Mouse (Mus musculus) olfactory bulb, adult 2 months (tissue): ENCODE results near the gene Slc25a20. TPM values are rescaled to one million over a fixed set of nuclear protein-coding genes. Genes with fewer than 3 reads are reported as not detected.
"Not testable (repeated sequence)": the region's sequence is repeated elsewhere in the genome, so short reads cannot be mapped to it uniquely, and the experiment has no call there.

Source experiments
- H3K27ac ChIP-seq: fragments of 200-500 bp; 2 replicates; pipeline ENCODE4 v1.5.1; 2012; ENCODE audit warnings: low read depth, low read length; ENCODE audit not compliant: insufficient read depth
- H3K4me1 ChIP-seq: fragments of 200-500 bp; 2 replicates; pipeline ENCODE4 v1.6.1; 2012; ENCODE audit warnings: low read length; ENCODE audit not compliant: control insufficient read depth, insufficient read depth
- H3K4me3 ChIP-seq: fragments of 200-500 bp; 2 replicates; pipeline ENCODE4 v1.5.1; 2012; ENCODE audit warnings: mild to moderate bottlenecking, low read depth, low read length, moderate library complexity; ENCODE audit not compliant: insufficient read depth
- CTCF ChIP-seq: fragments of 200-500 bp; IDR thresholded peaks from 2 replicates; pipeline ENCODE4 v1.5.1; 2012; ENCODE audit warnings: low read depth, mild to moderate bottlenecking, low read length, moderate library complexity; ENCODE audit not compliant: insufficient read depth
- POLR2A ChIP-seq: fragments of 200-500 bp; IDR thresholded peaks from 2 replicates; pipeline ENCODE4 v1.6.1; 2012; ENCODE audit warnings: mild to moderate bottlenecking, low read depth, low read length, moderate library complexity; ENCODE audit not compliant: insufficient read depth
- WGBS: fragments of 180-500 bp; shearing (Covaris S2); methylation state at CpG from one replicate; pipeline ENCODE4 v1.1.7; 2018; 5-methylcytosine and 5-hydroxymethylcytosine counted together
- polyA plus RNA-seq: library from polyadenylated mRNA; stranded (reverse); fragments of >200 nt; gene quantifications from 2 replicates; pipeline ENCODE4 v1.2.4, GENCODE M21; 2012; ENCODE audit warnings: low replicate concordance; ENCODE audit not compliant: missing spikeins, insufficient read depth, insufficient read length

Gene Slc25a20
- polyA plus RNA-seq, 1 experiment = not detected

GRCm38 (mm10) chr9:108639825-108640224 lies 22.1 kb upstream of the Slc25a20 start:
- Histone ChIP-seq H3K4me3 (no peak overlapping the region), H3K4me1 (no peaks in the 10 kb centered on the region), H3K27ac (no peak overlapping the region)
- WGBS = 84% methylated on average over 2 of the region's 2 CpGs
- TF ChIP-seq CTCF (no peak), POLR2A (no peak)

DNA sequence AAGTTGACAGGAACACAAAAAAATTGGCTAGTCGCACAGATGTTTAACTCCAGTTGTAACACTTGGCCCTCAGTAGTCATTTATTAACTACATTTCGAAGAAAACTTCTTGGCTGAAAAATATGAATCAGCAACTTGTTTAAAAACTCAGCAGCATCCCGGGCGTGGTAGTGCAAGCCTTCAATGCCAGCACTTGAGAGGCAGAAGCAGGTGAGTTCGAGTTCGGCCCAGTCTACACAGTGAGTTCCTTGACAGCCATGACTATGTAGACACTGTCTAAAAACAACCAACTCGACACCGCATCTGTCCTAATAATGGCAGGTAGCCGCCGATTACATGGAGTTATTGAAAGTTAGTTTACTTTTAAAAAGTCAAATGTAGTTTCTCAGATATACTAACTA lies 13.7 kb upstream of the Slc25a20 start:
- Histone ChIP-seq H3K27ac (no peak overlapping the region), H3K4me3 (peak overlapping the region; percentile 95), H3K4me1 (peaks cover 5% of the 10 kb centered on the region; the same call in 1 of the 2 replicates)
- 28% methylated on average over 10 of the region's 10 CpGs for WGBS
- TF ChIP-seq POLR2A = no peak
- no peak for TF ChIP-seq CTCF

- peak within 1 kb of the TSS; percentile 95 for H3K4me3 ChIP-seq
- H3K4me1 ChIP-seq = peaks cover 5% of the 10 kb centered on the region; the same call in 1 of the 2 replicates
- H3K27ac ChIP-seq = peak within 1 kb of the TSS; percentile 94
- TF ChIP-seq CTCF (no peak), POLR2A (peak; percentile 89)
- under 1% methylated on average over 111 of the region's 112 CpGs for WGBS
Observed at GRCm38 (mm10) chr9:108648611-108649560, 13.0 kb upstream of the Slc25a20 start, which contains the start of gene Arih2. TSS of gene Arih2 (minus strand) at chr9:108649386.

DNA sequence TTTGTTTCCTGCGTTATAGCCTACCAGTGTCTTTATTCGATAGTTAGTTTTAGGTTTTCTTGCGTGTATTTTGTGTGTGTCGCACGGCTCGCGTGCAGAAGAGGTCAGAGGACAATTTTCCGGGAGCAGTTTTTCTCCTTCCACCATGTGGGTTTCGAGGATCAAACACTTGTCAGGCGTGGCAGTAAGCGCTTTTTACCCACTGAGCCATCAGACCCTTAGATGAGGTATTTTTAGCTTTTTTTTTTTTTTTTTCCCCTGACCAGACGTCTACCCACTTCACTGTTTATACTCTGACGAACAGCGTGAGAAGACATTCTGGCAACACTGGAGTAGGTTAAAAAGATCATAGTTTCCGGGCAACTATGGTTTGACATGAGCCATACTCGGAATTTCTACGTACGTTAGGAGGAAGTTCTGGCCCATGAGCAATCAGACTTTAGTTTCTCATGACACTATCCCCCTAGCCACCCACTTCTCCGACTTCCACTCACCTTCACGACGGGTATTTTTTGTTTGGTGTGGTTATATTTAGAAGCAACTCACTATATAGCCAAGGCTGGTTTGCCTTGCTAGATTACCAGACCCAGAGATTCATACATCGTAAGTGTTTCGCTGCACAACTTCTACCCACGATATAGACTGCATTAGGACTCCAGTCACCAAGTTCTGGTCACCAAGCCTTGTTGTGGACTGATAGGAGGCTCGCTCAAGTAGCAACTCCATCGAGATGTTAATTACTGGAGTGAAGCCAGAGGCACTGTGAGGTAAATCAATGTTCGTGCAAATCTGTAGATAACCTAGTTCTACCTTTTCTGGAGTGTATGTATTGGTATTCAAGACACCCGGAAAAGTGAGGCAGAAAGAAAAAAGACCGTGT lies 12.1 kb upstream of the Slc25a20 start:
- WGBS = 17% methylated on average over 29 of the region's 29 CpGs
- Histone ChIP-seq H3K4me3 (peak overlapping the region; percentile 95), H3K4me1 (peaks cover 5% of the 10 kb centered on the region; the same call in 1 of the 2 replicates), H3K27ac (peak overlapping the region; percentile 94)
- TF ChIP-seq POLR2A (no peak), CTCF (no peak)

DNA sequence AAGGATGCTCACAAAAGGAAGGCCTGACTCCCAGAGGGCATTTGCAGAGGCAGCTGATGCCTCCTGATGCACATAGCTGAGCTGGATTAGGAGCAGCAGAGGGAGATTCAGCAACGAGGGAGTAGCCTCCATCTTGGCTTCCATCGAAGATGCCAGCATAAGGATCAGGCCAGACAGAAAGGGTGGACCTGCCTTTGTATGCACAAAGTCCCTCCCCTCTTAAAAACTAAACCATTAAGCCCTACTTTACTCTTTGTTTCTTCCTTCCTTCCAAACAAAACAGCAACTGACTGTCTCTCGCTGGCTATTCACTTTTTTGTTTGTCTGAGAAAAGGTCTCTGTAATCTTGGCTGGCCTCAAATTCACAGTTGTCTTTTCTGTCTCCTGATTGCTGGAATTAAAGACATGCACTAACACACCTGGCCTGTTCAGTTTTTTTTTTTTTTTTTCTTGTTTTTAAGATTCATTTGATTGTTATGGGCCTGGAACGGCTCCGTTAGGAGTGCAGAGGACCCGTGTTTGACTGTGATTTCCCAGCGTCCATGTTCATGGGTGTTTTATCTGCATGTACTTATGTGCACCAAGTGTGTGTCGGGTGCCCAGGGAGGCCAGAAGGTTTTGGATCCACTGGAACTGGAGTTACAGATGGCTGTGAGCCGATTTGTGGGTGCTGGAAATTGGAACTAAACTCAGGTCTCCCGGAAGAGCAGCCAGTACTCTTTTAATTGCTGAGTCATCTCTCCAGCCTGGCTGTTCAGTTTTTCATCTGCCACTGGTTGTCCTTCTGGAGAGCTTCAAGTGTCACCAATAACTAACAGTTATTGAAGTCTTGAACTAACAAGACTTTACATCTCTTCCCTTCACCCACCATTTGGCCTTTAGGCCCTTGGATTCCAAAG lies 7.1 kb upstream of the Slc25a20 start:
- no peaks in the 10 kb centered on the region for H3K4me1 ChIP-seq
- 80% methylated on average over 10 of the region's 10 CpGs for WGBS
- no peak overlapping the region for H3K4me3 ChIP-seq
- H3K27ac ChIP-seq = no peak overlapping the region
- TF ChIP-seq CTCF = no peak
- no peak for TF ChIP-seq POLR2A

GRCm38 (mm10) chr9:108655865-108656264 lies 6.0 kb upstream of the Slc25a20 start:
- H3K27ac ChIP-seq, H3K4me3 ChIP-seq, H3K4me1 ChIP-seq: not testable (repeated sequence)
- WGBS = 87% methylated on average over 7 of the region's 7 CpGs

DNA sequence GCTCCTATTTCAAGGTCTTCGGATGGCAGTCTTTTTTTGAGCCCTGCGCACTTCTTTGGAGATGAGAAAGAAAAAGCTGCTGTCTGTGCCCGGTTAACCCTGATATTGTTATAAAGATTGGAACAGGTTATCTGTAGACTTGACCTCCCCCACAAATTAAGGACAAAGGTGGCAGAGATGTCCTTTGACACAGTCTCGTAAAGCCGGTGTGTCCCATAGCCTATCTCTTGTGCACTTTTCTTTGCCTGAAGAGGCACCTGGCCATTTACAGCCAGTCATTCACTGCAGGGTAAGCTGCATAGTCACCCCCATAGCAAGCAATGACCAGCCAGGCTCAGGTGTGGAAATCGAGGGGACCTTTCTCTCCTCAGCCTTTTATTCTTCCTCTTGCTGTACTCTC lies 772 bp downstream of the Slc25a20 start:
- TF ChIP-seq POLR2A = no peak
- no peak for TF ChIP-seq CTCF
- no peak overlapping the region for H3K27ac ChIP-seq
- H3K4me1 ChIP-seq = peaks cover 6% of the 10 kb centered on the region
- peak overlapping the region; percentile 89 for H3K4me3 ChIP-seq
- 37% methylated on average over 6 of the region's 6 CpGs for WGBS

DNA sequence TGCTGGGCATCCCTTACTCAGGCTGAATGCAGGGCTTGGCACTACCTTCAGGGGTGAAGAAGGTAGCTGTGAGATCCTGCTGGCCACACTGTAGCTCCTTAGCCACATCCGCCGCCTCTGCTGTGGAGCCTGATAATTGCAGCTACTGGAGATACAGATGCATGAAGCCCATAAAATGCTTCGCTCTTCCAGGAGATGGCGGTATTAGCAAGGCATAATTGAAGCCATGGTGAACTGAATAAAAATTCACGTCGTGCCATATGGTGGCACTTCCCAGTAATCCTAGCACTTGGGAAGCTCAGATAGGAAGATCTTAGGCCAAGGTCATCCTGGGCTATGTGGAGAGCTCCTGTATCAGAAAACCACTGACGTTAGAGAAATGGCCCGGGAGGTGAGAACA lies 8.0 kb downstream of the Slc25a20 start:
- Histone ChIP-seq H3K4me3 (no peak overlapping the region), H3K27ac (no peak overlapping the region), H3K4me1 (no peaks in the 10 kb centered on the region)
- TF ChIP-seq POLR2A = no peak
- WGBS = 55% methylated on average over 8 of the region's 8 CpGs

DNA sequence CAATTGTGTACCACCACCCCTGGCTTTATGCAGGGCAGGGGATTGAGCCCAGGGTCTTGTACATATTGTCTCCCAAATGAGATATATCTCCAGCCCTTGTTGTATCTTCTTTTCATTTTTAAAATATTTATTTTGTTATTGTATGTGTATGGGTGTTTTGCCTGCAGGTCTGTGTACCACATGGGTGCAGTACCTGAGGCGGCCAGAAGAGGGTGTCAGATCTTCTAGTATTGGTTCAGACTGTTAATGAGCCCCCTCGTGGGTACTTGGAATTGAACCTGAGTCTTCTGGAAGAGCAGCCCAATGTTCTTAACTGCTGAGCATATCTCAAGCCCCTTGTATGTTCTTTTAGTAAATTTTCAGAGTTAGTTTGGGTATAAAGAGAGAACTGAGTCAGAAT lies 11.3 kb downstream of the Slc25a20 start:
- H3K4me3 ChIP-seq = no peak overlapping the region
- H3K27ac ChIP-seq = no peak overlapping the region
- 55% methylated on average over 2 of the region's 2 CpGs for WGBS
- H3K4me1 ChIP-seq = no peaks in the 10 kb centered on the region
- TF ChIP-seq POLR2A (no peak), CTCF (no peak)
